Mouse (Mus musculus) right cerebral cortex, postnatal 14 days (tissue): Measurements from ENCODE around the gene Smtnl1.
"Not testable (repeated sequence)": the region's sequence is repeated elsewhere in the genome, so short reads cannot be mapped to it uniquely, and the experiment has no call there.

Experiments
- DNase-seq: peaks from one replicate; pipeline ENCODE4 v3.0.0; 2022

Smtnl1 gene

DNA sequence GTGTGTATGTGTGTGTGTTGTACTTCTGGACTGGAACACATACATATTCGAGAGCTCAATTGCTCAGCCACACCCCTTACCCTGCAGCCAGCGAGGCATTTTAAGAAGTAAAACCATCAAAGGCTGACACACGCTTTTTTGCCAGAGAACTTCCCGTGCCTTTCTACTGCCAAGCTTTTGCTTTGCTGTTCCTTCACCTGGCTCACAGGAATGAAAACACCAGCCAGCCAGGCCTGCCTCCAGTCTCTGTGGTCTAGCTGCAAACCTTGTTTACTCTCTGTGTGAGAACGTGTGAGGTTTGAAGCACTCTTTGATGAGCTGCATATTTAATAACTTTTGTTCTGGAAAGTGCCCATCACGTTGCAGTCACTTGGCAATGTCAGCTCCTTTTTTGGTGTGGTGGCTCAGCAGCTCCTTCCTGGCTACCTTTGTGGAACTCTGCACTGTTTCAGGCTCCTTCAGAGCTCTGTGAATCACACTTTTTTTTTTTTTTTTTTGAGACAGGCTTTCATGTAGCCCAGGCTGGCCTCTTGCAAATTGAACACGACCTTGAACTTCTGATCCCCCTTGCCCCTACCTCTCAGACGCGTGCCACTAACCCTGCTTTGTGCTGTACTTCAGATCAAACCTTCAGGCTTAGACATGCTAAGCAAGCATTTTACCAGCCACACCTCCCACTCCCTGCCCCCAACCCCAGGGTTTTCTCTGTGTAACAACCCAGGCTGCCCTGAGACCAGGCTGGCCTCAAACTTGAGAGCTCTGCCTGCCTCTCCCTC lies 15.6 kb upstream of the Smtnl1 start:
- no peak for DNase-seq

DNA sequence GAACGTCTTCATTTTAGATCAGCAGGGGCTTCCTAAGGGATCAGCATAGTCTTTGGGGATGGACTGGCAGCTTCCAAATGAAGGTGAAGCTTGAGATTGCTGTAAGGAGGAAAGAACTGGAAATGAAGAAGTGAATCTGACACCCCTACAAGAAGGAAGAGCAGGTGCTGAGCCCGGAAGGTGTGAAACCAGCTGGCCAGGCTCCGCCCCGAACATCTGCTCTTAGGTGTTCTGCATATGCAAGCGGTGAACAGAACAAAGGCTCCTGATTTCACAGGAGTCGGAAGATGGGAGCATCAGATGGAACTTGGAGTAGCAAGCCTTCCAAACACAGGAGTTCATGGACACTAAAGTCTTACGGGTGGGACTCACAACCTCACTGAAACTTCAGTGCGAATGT lies 14.7 kb upstream of the Smtnl1 start:
- no peak for DNase-seq

DNA sequence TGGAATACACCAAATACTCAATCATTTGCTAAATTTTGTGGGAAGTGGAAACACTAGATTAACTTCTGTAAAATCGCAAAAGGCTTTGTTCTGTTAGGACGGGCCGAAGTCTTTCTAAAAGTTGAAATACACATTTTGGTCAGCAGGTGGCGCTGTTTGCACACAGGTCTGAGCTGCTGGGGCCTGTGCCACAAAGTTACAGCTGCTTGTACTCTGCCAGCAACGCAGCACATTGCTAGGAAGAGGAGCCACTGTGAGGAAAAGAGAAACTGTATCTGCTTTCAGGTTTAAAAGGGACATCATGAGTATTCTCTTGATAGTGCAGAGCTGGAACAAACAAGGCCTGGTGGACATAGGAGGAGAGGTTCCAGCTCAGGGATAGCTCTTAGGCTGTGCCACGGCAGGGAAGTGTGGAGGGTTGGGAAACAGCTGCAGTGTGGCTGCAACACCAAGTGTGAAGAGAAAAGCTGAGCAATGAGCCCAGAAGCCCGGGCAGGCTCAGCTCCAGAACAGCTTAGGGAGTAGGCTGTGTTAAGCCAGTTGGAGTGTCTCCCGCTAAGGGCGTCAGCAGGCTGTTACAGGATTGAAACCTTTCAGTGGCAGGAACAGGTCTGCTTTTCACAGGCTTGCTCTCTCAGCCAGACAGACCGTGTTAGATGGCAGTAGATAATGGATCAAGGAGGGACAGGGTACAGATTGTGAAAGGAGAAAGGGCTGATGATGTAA lies 9.4 kb upstream of the Smtnl1 start:
- DNase-seq: peak; percentile 81

DNA sequence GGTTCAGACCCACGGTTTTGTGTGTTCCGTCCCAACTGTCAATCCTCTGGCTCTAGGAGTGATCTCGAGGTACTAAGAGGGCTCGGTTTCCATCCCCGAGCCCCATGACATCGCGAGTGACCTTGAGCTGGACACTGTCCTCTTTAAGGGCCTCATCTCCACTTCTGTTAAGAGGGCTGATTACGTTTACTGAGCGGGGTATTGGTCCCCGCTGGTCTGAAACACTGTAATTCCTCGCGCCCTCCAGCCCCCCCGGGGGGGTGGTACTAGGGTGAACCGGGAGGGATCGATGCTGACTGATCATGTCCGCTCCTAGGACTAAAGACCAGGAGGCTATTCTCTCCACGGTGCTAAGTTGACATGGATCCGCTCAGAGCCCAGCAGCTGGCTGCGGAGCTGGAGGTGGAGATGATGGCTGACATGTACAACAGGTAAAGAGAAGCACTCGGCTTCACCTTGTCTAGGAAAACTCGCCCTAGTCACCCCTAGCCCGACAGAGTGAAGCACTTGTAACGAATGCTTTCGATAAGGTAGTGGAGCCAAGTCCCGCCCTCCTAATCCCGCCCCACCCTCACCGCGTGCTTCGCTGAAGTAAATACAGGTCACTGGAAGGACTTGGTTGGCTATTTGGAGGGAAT lies 5.0 kb upstream of the Smtnl1 start:
- DNase-seq: no peak

DNA sequence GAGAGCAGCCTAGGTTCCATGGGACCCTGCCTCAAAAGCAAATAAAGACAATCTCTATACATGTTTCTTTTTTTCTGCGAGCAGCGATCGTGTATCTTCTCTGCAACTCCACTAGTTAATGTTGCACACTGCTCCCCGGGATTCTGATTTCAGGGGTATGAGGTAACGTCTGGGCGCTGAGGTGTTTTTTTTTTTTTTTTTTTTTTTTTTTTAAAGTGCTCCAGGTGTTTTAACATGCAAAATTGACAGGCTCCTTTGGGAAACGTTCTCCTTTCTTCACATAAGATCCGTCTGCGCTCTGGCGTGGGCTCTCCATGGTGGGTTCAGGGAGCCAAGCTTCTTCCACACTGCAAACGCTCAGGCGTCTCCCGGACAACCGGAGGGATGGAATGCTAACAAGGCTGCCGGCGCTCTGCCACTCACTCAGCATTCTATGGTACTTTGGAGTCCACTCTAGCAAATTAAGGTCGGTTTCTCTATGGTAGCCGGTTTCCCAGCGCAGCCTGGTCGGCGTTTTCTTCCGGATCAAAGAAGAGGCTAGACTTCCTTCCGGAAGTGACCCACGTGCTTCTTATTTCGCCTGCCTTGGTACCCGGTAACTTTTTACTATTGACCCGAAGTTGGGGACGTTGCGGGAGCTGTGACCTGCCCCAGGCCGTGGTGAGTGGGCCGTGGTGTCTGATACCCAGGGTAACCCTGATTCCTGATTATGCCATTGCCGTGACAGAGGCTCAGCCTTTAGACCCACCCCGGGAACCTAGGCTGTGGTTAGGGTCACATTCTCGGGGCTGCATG lies 4.2 kb upstream of the Smtnl1 start, which contains the start of gene Timm10:
Gene Timm10 (plus strand): TSS at position 510 of the 795 bp plus-strand sequence.
- DNase-seq: peak; percentile 82

DNA sequence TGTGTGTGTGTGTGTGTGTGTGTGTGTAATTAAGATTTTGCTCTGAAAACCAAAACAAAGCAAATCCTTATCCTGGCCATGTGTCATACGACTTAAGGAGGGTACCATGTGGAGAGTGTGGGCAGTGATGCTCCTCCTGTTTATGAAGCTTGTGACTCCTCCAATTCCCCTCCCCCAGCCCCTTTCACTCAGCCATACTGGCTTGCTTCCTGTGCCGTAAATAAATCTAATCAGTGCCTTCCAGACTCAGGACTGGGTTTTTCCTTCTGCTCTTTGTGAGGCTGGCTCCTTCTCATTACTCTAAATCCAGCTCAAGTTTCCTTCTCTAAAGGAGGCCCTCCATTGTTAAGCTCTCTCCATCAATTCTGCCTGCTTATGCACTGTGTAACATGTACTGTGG lies 785 bp upstream of the Smtnl1 start:
- DNase-seq: no peak

DNA sequence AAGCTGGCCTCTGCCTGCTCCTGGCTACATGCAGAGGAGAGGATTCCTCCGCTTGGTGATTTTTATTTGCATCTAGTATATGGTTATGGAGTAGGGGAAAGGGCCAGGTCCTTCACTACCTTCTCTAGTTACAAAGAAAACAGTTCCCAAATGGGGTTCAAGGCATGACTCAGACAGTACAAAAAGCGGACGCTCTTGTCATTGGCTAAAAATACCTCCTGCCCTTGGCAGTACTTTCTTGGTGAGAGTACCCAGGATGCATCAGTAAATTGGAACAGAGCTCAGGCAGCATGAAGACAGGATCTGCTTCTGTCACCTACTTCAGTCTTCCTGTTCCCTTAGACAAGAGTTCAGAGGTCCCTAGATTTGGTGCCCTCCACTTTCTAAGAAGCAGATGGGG lies 2.6 kb downstream of the Smtnl1 start:
- no peak for DNase-seq

DNA sequence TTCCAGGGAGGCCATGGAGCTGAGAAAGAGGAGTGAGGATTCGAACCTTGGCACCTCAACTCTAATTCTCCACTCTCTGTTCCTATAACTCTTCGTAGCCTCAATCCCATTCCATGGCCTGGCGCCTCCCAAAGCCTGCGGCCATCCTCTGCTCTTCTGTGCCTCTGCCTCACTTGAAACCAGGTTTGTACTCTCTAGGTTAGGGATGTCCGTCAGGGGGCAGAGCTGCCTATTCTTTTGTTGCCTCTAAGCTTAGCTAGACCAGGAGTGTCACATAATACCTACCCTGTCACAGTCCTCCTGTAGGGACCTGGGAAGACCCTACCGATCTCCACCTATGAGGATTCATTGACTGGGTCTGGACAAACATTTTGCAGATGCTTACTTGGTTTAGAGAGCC lies 9.8 kb downstream of the Smtnl1 start:
- DNase-seq: no peak

DNA sequence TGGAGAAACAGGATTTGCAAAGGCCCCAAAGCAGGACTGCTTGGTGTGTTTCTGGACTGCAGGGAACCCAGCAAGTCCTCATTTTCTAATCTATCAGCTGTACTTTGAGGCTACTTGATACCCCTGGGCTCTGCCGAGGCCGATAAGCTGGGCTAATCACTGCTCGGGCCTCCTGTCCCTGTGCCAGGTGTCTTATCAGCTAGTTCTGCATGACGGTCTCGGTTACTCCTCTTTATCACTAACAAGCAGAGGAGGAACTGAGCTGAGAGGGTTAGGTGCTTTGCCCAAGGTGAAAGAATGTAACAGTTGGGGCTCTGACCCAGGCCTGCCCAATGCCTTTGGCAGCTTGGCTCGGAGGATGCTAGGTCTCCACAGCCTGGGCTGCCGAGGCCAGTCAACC lies 10.6 kb downstream of the Smtnl1 start:
- no peak for DNase-seq

DNA sequence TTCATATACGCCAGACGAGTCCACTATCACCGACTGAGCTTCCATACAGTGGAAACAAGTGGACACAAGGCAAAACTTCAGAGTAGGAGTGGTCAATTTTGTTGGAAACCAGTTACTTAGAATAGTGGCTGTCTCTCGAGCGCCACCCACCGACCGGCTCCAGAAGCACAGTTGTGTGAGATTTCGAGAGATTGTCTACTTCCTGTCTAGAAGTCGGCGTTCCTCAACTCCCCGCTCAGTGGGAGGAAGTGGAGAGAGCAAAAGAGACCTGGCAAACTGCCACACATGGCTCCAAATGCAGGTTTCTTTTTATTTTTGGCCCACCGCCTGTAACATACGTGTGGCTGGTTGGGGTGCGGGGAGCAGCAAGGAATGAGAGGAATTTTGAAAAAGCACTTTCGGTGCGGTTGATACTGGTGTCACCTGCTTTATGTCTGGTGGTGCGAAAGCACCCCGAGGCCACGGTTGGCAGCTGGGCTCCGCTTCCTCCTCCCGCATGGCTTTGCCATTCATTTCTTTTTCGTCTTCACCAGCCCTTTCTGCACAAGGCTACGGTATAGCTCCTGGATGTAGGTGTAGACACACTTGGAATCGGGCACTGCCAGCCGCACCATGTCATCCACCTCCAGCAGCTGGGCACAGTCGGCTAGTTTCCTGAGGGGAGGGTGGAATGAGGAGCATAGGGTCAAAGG lies 11.4 kb downstream of the Smtnl1 start:
- peak; percentile 80 for DNase-seq

DNA sequence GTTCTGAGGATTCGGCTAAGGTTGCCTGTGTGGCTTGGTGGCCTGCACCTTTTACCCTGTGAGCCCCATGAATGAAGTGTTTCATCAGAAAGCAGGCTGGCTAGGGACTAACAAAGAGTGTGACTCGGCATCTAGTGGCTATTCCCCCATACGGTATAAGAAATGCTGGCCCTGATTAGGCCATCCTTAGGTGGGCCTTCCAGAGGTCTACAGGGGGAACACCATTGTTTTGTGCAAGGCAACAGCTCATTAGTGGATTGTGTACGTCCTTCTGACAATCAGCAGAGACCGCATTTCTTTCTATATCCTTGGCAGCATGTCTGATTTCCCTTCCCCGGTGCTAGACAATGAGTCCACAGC lies 11.9 kb downstream of the Smtnl1 start:
- no peak for DNase-seq

DNA sequence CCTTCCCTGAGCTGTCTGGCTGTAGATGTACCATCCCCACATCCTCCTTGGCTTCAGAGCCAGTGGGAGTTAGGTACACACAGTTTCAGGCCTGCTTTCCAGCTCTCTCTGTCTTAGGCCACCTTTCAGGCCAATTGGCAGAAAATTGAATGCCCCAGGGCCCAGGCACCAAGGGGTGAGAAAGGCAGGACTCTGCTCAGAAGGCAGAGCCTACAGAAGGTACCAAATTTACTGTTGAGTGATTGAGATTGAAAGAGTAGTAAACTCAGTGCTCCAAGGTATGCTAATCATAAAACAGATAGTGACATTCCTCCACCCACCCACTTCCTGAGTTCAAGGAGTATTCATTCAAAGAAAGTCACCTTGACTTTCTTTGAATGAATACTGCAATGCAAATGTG lies 13.1 kb downstream of the Smtnl1 start:
- DNase-seq: no peak

DNA sequence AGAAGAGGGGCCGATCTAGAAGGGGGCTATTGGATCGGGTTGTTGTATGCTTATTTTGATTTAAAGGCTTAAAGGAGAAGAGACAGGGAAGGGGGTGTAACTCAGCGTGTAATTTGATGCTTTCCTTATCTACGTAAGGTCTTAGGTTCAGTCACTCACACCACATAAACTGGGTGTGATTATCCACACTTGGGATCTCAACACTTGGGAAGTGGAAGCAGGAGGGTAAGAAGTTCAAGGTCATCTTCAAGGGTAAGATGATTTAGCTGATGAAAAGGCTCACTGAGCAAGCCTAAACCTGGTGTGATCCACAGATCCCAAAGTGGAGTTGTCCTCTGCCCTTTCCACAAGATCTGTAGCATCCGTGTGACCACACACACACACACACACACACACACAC lies 15.9 kb downstream of the Smtnl1 start:
- no peak for DNase-seq

DNA sequence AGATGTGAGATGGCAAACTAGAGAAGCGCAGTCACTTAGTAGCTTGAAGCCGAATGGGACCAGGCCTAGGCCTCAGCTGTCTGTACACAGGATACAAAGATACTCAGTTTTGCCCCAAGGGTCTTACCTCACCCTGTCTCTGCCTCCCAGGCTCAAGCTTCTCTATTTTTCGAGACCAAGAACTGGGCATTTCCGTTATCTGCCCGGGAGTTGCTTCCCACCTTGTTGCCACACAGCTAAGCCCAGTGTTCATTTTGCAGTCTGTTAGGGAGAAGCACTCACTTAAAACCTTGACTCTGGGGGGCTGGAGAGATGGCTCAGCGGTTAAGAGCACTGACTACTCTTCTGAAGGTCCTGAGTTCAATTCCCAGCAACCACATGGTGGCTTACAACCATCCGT lies 18.5 kb downstream of the Smtnl1 start:
- DNase-seq: no peak

DNA sequence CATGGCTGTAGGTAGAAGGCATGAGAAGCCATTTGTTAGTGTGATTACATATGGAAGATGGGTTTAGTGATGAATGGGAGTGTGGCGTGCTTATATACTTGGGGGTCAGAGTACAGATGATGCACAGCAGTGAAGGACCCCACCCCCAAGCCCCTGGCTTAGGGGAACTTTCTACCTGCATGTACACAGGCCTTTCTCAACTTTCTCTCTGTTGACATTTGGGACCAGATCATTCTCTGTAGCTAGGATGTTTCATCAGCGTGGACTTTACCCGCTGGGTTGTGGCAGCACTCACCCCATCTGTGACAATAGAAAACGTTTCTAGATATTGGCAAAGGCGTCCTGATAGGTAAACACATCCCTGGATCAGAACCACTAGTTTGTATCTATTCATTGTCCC lies 21.2 kb downstream of the Smtnl1 start:
- not testable (repeated sequence) for DNase-seq

DNA sequence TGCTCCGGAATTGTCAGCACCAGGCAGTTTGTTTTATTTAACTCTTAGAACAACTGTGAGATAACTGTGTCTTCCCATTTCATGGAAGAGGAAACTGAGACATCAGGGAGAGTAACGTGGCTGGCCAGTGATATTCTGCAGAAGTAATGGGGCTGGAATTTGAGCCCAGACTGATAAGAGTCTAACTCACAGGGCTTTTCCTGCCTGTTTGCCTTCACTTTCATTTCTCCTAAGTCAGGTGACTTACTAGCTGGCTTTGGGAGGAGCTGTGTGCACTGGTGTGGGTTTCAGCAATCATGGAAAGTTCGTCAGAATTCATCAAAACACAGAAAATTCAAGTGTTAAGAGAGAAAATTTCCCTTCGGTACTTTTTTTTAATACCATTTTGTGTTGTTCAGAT lies 22.1 kb downstream of the Smtnl1 start:
- DNase-seq: no peak

DNA sequence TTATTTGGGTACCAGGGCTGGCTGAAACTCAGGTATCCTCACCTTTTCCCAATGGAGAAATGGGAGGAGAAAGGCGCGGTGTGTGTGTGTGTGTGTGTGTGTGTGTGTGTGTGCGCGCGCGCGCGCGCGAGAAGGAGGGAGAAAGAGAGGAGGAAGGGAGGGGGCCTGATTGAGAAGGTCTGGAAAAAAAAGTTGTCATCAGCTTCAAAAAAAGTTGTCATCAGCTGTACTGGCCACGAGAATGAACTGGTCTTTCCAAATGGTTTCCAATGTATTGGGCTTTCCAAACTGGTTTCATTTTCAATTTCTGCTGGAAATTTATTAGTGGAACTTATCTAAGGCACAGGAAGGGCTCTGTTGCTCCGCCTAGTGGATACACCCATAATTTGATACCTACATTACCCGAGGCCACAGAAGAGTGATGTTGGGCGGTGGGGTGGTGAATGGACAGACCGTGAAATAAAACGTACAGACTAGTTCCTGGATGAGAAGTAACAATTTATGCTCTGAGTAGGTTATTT lies 23.4 kb downstream of the Smtnl1 start:
- peak; percentile 31 for DNase-seq

DNA sequence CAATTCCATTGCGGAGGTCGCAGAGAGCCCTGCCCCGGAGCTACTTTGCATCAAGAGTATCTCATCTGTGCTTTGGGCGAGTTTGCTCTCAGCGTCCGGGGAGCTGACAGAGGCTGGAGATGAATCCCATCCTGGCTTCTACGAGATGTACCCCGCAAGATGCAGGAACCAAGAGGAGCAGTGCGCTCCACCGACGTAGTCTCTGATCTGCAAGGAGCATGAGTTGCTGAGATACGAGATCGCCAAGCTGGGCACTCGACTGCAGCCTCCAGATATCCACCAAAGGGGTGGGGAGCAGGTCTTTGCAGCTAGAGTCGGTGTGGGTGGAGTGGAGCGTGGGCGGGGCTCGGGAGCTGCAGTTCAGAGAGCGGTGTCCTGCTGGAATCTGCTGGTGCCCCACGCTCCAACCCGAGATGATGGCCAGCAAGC lies 23.9 kb downstream of the Smtnl1 start, which contains the start of gene Ube2l6:
Gene Ube2l6 (plus strand): TSS at position 336 of the 429 bp plus-strand sequence.
- peak; percentile 63 for DNase-seq

DNA sequence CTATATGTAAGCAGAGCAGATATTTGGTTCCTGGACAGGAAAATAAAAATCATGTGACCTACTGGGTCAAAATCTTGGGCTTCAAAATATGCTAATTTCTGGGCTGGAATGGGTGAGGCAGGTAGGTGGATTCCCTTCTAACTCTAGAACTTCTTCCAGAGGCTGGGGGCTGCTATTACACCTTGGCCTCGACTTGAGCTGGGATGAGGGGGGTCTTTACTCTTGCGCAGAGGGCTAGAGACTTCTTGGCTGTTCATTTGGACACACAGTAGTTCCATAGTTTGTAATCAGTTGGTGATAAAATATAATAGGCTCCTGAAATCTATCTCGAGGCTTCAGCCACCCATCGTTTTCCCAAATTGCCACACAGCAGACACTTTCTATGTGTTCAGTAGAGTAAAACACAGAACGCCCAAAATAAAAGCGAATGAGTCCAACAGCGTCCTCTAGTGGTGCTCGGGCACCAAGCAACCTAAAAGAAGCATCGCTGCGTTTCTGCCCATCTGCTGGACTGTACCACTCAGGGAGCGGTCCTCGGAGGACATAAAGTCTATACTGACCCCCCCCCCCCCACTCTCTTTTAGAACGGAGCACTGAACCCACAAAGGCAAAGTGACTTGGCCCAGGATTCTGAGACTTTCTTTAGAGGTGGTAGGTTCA lies 24.5 kb downstream of the Smtnl1 start:
- peak; percentile 71 for DNase-seq

DNA sequence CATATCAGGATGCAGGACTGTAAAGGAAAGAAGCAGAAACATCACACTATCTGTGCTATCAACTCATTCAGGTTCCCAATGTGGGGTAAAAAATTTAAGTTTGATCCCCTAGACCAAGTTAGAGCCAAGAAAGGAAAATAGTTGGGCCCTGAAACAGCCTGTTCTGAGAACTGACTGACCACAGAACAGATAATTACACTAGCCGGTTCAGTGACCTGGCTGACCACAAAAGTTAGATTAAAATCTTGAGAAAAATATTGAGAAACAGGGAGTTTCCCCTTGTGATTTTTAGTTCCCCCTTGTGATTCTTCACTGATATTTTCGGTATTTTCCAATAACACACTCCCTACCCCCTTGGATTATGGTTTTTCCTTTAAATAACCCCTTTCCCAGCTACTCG lies 28.6 kb downstream of the Smtnl1 start:
- no peak for DNase-seq

DNA sequence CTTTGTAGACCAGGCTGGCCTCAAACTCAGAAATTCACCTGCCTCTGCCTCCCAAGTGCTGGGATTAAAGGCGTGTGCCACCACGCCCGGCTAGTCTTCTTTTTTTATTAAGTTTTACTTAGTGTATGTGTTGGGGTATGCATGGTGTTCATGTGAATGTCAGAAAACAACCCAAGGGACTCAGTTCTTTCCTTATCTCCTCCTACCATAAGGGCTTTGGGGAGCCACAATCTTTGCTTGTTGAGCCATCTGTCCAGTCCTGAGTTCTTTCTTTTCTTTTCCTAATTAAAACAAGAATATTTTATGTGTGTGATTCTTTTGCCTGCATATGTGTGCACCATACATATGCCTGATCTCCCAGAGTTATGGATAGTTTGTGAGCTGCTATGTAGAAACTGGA lies 29.3 kb downstream of the Smtnl1 start:
- no peak for DNase-seq

DNA sequence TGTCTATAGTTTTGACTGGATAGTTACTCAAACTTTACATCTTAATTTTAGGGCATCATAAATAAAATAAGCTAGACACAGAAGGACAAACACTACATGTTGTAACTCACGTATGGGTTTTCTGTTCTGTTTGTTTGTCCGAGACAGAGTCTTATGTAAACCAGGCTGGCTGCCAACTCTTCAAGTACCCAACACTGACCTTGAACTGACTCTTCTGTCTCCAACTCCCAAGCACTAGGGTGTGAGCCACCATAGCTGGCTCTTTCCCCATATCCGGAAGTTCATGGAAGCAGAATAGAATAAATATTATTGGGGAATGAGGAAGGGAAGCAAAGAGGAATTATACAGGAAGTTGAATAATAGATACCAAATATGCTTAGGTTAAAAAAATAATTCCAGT lies 29.9 kb downstream of the Smtnl1 start:
- no peak for DNase-seq
